Mouse (Mus musculus) lung, postnatal 36 days (tissue): ENCODE measurements around the gene Cfap69.
"Not testable (repeated sequence)": the region's sequence is repeated elsewhere in the genome, so short reads cannot be mapped to it uniquely, and the experiment has no call there.

ENCODE experiments used
- DNase-seq: peaks from one replicate; pipeline ENCODE4 v3.0.0; 2022; ENCODE audit warnings: mixed read lengths

Gene Cfap69

DNA sequence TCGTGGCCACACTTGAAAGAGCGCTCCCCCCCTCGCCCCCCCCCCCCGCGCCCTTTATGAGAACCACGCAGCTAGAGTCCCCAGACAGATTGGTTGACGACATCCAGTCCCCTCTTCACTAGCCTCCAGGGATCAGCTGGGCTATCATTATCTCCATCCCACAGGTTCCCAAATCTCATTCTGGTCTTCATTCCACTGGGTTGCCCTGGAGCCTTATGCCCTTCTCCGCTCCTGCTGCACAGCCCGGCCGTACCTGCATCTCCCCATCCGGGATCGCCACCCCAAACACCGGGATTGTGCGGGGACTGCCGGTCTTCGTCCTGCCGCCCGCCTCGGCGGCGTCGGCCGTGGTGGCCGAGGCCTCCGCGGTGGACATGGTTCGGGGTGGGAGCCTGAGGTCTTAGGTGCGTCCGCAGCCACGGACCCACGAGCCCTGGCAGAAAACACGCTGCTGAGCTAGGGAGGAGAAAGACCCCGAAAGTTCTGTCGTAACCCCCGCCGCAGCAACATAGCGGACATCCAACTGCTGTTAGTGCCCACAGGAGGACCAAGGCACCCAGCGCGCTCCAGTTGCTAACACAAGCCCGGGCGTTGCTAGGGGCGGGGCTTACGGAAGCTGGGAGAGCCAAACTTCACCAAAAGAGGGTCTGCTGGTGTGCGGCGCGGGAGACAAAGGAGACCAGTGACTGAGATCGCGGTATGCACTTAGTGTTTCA lies at the start of gene Cfap69:
Cfap69 (minus strand) TSS at position 585 of the 716 bp plus-strand sequence.
- peak; percentile 79 for DNase-seq

GRCm38 (mm10) chr5:5711032-5711431 lies 47.0 kb upstream of the Cfap69 start:
- no peak for DNase-seq

DNA sequence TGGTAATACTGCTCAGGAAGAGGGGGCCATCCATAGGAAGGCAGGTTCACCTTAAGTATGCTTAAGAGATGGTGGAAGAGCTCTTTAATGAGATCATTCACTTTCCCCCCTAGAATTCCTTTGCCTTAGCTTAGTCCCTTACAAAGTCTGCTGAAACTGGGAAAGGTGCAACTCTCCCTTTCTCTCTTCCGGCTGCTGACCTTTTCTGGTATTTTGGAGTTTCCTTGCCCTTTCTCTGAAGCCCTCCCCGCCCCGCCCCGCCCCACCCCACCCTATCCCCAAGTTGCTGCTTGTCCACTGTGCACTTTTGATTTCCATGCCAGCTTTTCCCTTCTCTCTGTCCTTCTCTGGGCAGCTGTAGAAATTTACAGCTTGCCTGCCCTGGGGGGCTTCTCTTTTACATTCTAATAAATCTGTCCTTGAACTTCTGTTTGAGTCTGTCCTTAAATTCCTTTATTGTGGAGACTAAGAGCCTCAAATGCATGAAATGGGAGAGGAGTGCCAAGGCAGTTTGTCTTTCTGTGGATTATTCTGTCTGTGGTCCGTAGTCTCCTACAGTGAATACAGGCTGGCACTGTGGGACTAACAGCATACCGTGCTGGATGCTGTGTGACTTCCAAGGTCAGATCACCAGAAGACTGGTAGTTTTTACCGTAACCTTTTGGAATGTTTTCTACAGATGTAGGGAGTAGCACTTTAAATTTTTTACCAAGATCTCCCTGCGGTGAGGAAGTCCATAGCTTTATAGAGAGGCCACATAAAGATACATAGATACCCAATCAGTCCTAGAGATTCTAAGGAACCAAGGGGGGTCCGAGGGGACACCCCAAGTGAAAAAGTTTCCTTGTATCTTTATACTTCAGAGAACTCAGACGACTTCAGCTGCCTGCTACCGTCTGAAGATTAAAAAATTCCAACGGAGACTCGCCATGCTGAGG lies 43.6 kb upstream of the Cfap69 start:
- DNase-seq: no peak

- no peak for DNase-seq
These were observed 41.0 kb upstream of the Cfap69 start for GRCm38 (mm10) chr5:5705019-5705418.

DNA sequence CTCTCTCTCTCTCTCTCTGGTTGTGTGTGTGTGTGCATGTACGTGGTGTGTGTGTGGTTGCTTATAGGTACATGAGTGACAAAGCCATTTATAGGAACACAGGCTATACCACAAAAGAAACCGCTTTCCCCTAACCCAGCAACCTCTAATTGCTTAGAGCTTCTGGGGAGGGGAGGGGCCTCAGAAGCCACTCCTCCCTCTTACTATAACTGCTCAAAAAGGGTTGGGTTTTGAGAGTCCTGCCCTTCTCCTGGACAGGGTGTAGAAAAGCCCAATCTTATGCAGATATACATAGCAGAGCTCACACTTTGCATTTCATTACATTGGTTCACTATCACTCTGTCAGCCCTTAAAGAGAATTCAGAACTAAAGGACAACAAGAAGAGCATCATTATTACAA lies 36.3 kb upstream of the Cfap69 start:
- DNase-seq: no peak

DNA sequence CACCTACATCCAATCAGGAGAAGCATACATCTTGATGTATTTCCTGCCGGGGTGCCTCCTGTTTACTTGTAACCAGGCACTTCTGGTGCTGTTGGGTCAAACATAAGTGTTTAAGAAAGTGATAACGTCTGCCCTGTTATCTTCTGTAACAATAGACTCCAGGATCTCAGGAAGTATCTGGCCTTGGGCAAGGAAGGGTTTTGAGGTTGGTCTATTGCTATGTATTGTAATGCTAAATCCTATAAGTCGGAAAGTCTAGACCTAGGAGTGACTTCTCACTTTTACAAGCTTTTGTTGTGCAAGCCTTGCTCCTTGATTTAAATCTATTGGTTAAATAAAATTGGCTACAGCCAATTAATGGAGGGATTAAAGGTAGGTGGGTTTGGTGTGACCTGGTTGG lies 34.8 kb upstream of the Cfap69 start:
- DNase-seq: no peak

GRCm38 (mm10) chr5:5695401-5695942 lies 31.4 kb upstream of the Cfap69 start:
- peak; percentile 28 for DNase-seq

DNA sequence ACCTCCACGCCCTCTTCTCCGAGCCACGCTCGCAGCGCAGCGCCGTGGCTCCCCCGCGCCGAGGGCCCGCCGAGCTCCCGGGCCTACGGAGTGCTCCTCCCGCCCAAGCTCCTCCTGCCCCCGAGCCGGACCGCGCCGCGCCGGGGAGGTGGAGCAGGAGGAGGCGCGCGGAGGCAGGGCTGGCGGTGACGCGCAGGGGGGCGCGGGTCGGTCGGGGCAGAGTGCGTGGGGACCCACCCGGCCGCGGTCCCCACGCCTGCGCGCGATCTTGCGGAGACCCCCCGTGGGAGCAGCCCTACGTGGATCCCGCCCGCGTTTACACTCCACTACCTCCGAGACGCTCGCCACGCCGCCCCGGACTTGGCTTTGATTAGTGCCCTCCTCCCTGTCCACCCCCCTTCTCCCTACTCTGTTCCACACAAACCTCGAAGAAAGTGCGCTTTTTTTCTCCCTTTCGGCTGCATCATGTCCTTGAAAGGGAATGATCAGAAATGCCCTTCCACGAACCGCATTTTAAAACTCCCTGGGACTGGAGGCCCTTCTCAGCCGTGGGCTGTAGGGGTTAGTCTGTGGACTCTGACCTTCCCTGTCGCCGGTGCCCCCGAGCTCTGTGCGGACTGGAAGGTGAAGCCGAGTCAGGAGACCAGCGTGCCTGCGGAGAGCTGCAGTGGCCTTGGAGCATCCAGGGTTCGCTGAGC lies 30.1 kb upstream of the Cfap69 start, which contains the start of gene Steap2:
Steap2 (minus strand) TSS at position 623 of the 698 bp plus-strand sequence.
- DNase-seq: peak; percentile 38

GRCm38 (mm10) chr5:5693541-5693955 lies 29.5 kb upstream of the Cfap69 start:
- DNase-seq: no peak

DNA sequence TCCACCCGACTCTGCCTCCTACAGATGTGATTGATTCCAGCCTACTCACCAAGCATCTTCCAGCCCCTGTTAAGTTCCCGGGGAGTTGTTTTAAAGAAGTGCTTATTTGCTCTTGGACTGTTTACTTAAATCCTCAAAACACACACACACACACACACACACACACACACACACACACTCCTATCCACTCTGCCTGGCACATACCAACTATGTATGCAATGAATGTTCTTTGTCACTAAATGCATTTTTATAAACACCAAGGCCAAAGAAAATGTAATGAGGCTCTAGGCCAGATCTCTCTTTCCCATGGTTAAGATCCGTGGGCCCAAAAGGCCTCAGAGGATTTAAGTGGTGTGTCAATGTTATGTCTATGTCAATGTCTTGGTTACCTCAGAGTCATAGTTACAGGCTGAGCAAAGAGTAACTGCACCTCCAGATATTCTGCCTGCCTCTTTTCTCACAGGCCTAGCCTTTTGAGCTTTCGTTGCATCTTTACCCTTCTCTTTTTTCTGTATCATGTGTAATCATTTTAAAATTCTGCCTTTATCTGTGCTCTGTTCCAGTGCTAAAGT lies 28.2 kb upstream of the Cfap69 start:
- DNase-seq: no peak

DNA sequence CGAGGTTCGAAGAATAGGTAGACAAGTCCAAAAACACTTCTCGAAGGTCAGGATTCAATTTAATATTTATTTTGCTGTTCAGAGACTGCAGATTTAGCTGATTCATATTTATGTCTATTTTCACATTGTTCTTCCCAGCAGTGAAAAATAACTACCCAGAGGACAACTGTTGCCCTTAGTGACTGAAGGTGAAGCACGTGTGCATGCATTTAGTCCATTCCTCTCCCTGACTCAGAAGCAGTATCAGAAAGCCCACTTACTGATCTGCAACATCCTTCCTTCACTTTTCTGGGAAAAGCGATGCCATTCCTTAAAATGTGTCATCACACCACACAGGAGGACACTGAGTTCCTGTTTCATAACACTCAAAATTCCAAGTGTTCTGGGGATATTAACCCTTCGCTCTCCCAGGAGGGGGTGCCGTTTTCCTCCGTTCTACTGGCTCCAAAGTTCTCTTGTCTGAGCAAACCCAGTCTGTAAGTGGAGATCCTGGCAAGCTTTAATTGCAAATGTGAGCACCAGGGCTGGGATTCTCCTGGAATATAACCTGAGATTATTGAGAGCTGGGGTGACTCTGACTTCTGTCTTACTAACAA lies 25.0 kb upstream of the Cfap69 start:
- no peak for DNase-seq

DNA sequence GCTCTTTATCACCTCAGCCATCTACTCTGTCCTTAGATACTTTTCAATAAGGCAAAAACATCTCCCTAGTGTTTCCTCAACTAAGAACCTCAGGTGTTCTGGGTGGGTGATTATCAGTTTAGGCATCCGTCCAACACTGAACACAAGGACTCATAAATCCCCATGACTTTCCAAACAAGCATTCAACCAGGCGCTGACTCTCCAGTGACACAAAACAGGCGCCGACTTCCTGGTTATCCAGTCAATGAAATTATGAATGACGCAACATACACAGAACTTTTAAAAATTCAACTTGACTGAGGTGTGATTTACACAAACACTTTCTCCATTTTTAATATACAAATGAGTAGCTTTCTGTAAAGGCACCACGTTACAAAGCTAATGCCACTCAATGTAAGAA lies 24.2 kb upstream of the Cfap69 start:
- DNase-seq: no peak

DNA sequence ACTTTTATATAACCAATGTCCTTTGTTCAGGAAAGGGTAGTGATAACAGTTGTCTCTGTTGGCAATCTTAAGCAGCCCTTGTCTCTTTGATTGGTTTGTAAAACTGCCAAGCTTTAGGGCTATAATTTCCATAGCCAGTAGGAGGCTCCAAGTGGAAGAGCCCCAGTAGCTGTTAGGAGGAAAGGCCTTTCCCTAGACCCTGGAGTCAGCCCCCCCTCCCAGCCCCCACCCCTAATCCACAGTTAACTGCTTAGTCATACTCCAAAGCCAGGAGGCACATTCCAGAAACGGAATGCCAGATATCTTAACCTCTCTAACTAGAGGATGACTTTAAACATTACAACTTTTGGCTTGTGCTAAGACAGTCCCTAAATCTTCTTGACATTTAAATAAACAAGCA lies 22.9 kb upstream of the Cfap69 start:
- DNase-seq: no peak

DNA sequence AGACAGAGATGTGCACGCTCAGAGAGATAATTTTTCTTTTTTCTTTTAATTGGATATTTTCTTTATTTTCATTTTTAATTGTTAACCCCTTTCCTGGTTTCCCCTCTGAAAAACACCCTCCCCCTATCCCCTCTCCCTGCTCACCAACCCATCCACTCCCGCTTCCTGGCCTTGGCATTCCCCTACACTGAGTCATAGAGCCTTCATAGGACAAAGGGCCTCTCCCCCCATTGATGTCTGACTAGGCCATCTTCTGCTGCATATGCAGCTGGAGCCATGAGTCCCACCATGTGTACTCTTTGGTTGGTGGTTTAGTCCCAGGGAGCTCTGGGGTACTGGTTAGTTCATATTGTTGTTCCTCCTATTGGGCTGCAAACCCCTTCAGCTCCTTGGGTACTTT lies 20.9 kb upstream of the Cfap69 start:
- DNase-seq: not testable (repeated sequence)

- DNase-seq: no peak
These were observed 19.3 kb upstream of the Cfap69 start for GRCm38 (mm10) chr5:5683292-5683691.

- DNase-seq: no peak
These were observed 15.4 kb upstream of the Cfap69 start for GRCm38 (mm10) chr5:5679459-5679858.

DNA sequence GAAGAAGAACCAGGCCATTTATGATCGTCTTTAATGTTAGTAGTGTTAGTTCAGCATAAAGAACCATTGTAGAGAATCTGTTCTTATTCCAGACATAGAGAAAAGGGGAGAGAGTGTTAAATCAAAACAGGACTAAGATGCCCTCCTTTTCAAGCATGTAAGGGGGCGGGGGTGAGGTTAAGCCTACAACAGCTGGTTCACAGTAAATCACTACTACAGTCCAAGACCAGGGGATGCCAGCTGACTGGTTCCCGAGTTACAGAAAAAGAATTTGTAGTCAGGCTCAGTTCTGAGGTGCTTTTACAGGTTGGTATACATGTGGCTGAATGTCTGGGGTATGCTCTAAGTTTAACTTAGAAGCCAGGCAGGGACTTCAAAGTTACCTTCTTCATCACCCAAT lies 12.0 kb upstream of the Cfap69 start:
- no peak for DNase-seq

- no peak for DNase-seq
These were observed 4.9 kb upstream of the Cfap69 start for GRCm38 (mm10) chr5:5668920-5669319.

GRCm38 (mm10) chr5:5664371-5664926 lies 410 bp upstream of the Cfap69 start:
- no peak for DNase-seq

- peak; percentile 26 for DNase-seq
These were observed 982 bp downstream of the Cfap69 start for GRCm38 (mm10) chr5:5663057-5663456.

DNA sequence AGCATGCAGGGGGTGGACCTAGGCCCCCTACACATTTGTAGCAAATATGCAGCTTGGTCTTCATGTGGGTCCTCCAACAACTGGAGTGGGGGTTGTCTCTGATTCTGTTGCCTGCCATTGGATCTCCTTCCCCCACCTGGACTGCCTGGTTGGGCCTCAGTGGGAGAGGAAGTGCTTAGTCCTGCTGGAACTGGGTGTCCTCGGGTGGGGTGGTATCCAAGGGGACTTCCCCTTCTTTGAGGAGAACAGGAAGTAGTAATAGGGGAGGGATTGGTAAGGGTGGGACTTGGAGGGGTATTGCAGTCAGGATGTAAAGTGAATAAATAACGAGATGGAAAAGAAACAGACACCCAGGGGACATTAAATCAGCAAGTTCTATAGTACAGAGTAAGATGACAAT lies 5.4 kb downstream of the Cfap69 start:
- DNase-seq: no peak

GRCm38 (mm10) chr5:5657932-5658331 lies 6.1 kb downstream of the Cfap69 start:
- DNase-seq: no peak
